Mouse (Mus musculus): Measurements from ENCODE around the gene Dtx3. TPM values are rescaled to one million over a fixed set of nuclear protein-coding genes. Genes with fewer than 3 reads are reported as not detected.
"Not testable (repeated sequence)": the region's sequence is repeated elsewhere in the genome, so short reads cannot be mapped to it uniquely, and the experiment has no call there.

Dtx3 gene
- polyA plus RNA-seq, 1 experiment = 67.9 TPM

- DNase-seq (ENCODE audit: low read depth in 1 of 2, low spot score in 2 of 2) = no peak
- Histone ChIP-seq H3K36me3 (ENCODE audit: control insufficient read depth, insufficient read depth, low read length) (peaks cover 19% of the 10 kb centered on the region), H3K27me3 (ENCODE audit: control insufficient read depth, insufficient read depth, low read length) (no peaks in the 10 kb centered on the region), H3K27ac (ENCODE audit: insufficient read depth, low read length) (peak overlapping the region; percentile 100), H3K4me3 (ENCODE audit: extremely low read depth, insufficient read depth, insufficient read length) (peak overlapping the region; percentile 72), H3K4me1 (ENCODE audit: control insufficient read depth, insufficient read depth, insufficient read length) (peaks cover 9% of the 10 kb centered on the region; the same call in 1 of the 2 replicates)
- TF ChIP-seq CTCF (IDR thresholded peaks at IDR 0.05; ENCODE audit: extremely low read depth, insufficient read depth, insufficient read length, insufficient replicate concordance) = no peak
- TF ChIP-seq POLR2A (IDR thresholded peaks at IDR 0.05; ENCODE audit: low read depth, low read length) = no peak; the same call in 1 of the 2 replicates
- WGBS = under 1% methylated on average over 37 of the region's 42 CpGs
These were observed 30.2 kb downstream of the Dtx3 start for GRCm38 (mm10) chr10:127165354-127165653.

- Histone ChIP-seq H3K27me3 (ENCODE audit: control insufficient read depth, insufficient read depth, low read length) (no peaks in the 10 kb centered on the region), H3K4me1 (ENCODE audit: control insufficient read depth, insufficient read depth, insufficient read length) (peaks cover 9% of the 10 kb centered on the region; the same call in 1 of the 2 replicates), H3K27ac (ENCODE audit: insufficient read depth, low read length) (peak within 1 kb of the TSS; percentile 100), H3K4me3 (ENCODE audit: extremely low read depth, insufficient read depth, insufficient read length) (peak within 1 kb of the TSS; percentile 72), H3K36me3 (ENCODE audit: control insufficient read depth, insufficient read depth, low read length) (peaks cover 14% of the 10 kb centered on the region)
- peak; percentile 61; the same call in 1 of the 2 replicates for TF ChIP-seq POLR2A (IDR thresholded peaks at IDR 0.05; ENCODE audit: low read depth, low read length)
- peak; percentile 83 for TF ChIP-seq CTCF (IDR thresholded peaks at IDR 0.05; ENCODE audit: extremely low read depth, insufficient read depth, insufficient read length, insufficient replicate concordance)
- 3% methylated on average over 49 of the region's 52 CpGs for WGBS
- peak; percentile 86 to 90 for DNase-seq (ENCODE audit: low read depth in 1 of 2, low spot score in 2 of 2)
These were observed 30.7 kb downstream of the Dtx3 start, which contains the start of gene B4galnt1 for GRCm38 (mm10) chr10:127164631-127165353. B4galnt1 (plus strand) TSS chr10:127165225.

- WGBS = 88% methylated on average over 4 of the region's 4 CpGs
- peaks cover 9% of the 10 kb centered on the region; the same call in 1 of the 2 replicates for H3K4me1 ChIP-seq (ENCODE audit: control insufficient read depth, insufficient read depth, insufficient read length)
- H3K27ac ChIP-seq (ENCODE audit: insufficient read depth, low read length) = peak overlapping the region; percentile 100
- no peaks in the 10 kb centered on the region for H3K27me3 ChIP-seq (ENCODE audit: control insufficient read depth, insufficient read depth, low read length)
- no peak overlapping the region for H3K4me3 ChIP-seq (ENCODE audit: extremely low read depth, insufficient read depth, insufficient read length)
- TF ChIP-seq POLR2A (IDR thresholded peaks at IDR 0.05; ENCODE audit: low read depth, low read length) (no peak), CTCF (IDR thresholded peaks at IDR 0.05; ENCODE audit: extremely low read depth, insufficient read depth, insufficient read length, insufficient replicate concordance) (no peak)
- peaks cover 10% of the 10 kb centered on the region for H3K36me3 ChIP-seq (ENCODE audit: control insufficient read depth, insufficient read depth, low read length)
- DNase-seq (ENCODE audit: low read depth in 1 of 2, low spot score in 2 of 2) = no peak
These were observed 31.3 kb downstream of the Dtx3 start for GRCm38 (mm10) chr10:127164190-127164589.

GRCm38 (mm10) chr10:127162771-127163261 is 32.7 kb downstream of the Dtx3 start:
- WGBS = 8% methylated on average over 7 of the region's 7 CpGs
- not testable (repeated sequence) for H3K4me1 ChIP-seq (ENCODE audit: control insufficient read depth, insufficient read depth, insufficient read length); H3K4me3 ChIP-seq (ENCODE audit: extremely low read depth, insufficient read depth, insufficient read length); H3K36me3 ChIP-seq (ENCODE audit: control insufficient read depth, insufficient read depth, low read length); H3K27me3 ChIP-seq (ENCODE audit: control insufficient read depth, insufficient read depth, low read length)
- peak overlapping the region; percentile 72 for H3K27ac ChIP-seq (ENCODE audit: insufficient read depth, low read length)
- peak; percentile 52 to 83 for DNase-seq (ENCODE audit: low read depth in 1 of 2, low spot score in 2 of 2)

- no peak overlapping the region for H3K27ac ChIP-seq (ENCODE audit: insufficient read depth, low read length)
- H3K4me3 ChIP-seq (ENCODE audit: extremely low read depth, insufficient read depth, insufficient read length) = no peak overlapping the region
- no peaks in the 10 kb centered on the region for H3K27me3 ChIP-seq (ENCODE audit: control insufficient read depth, insufficient read depth, low read length)
- no peak for TF ChIP-seq POLR2A (IDR thresholded peaks at IDR 0.05; ENCODE audit: low read depth, low read length)
- TF ChIP-seq CTCF (IDR thresholded peaks at IDR 0.05; ENCODE audit: extremely low read depth, insufficient read depth, insufficient read length, insufficient replicate concordance) = no peak
- DNase-seq (ENCODE audit: low read depth in 1 of 2, low spot score in 2 of 2) = no peak
- H3K4me1 ChIP-seq (ENCODE audit: control insufficient read depth, insufficient read depth, insufficient read length) = peaks cover 9% of the 10 kb centered on the region; the same call in 1 of the 2 replicates
- WGBS = 56% methylated on average over 3 of the region's 3 CpGs
- no peaks in the 10 kb centered on the region for H3K36me3 ChIP-seq (ENCODE audit: control insufficient read depth, insufficient read depth, low read length)
These were observed 34.8 kb downstream of the Dtx3 start for GRCm38 (mm10) chr10:127160728-127161127.

GRCm38 (mm10) chr10:127160081-127160480 is 35.4 kb downstream of the Dtx3 start:
- 91% methylated on average over 9 of the region's 9 CpGs for WGBS
- DNase-seq (ENCODE audit: low read depth in 1 of 2, low spot score in 2 of 2) = no peak
- no peaks in the 10 kb centered on the region for H3K36me3 ChIP-seq (ENCODE audit: control insufficient read depth, insufficient read depth, low read length)
- H3K4me3 ChIP-seq (ENCODE audit: extremely low read depth, insufficient read depth, insufficient read length) = no peak overlapping the region
- H3K27me3 ChIP-seq (ENCODE audit: control insufficient read depth, insufficient read depth, low read length) = no peaks in the 10 kb centered on the region
- TF ChIP-seq CTCF (IDR thresholded peaks at IDR 0.05; ENCODE audit: extremely low read depth, insufficient read depth, insufficient read length, insufficient replicate concordance) (no peak), POLR2A (IDR thresholded peaks at IDR 0.05; ENCODE audit: low read depth, low read length) (no peak)
- H3K27ac ChIP-seq (ENCODE audit: insufficient read depth, low read length) = no peak overlapping the region
- peaks cover 9% of the 10 kb centered on the region; the same call in 1 of the 2 replicates for H3K4me1 ChIP-seq (ENCODE audit: control insufficient read depth, insufficient read depth, insufficient read length)

GRCm38 (mm10) chr10:127158471-127158870 is 37.1 kb downstream of the Dtx3 start:
- TF ChIP-seq POLR2A (IDR thresholded peaks at IDR 0.05; ENCODE audit: low read depth, low read length) = no peak
- no peak for TF ChIP-seq CTCF (IDR thresholded peaks at IDR 0.05; ENCODE audit: extremely low read depth, insufficient read depth, insufficient read length, insufficient replicate concordance)
- 72% methylated on average over 3 of the region's 3 CpGs for WGBS
- Histone ChIP-seq H3K27ac (ENCODE audit: insufficient read depth, low read length) (no peak overlapping the region), H3K4me1 (ENCODE audit: control insufficient read depth, insufficient read depth, insufficient read length) (peaks cover 4% of the 10 kb centered on the region; the same call in 1 of the 2 replicates), H3K36me3 (ENCODE audit: control insufficient read depth, insufficient read depth, low read length) (no peaks in the 10 kb centered on the region), H3K4me3 (ENCODE audit: extremely low read depth, insufficient read depth, insufficient read length) (no peak overlapping the region), H3K27me3 (ENCODE audit: control insufficient read depth, insufficient read depth, low read length) (no peaks in the 10 kb centered on the region)
- DNase-seq (ENCODE audit: low read depth in 1 of 2, low spot score in 2 of 2) = no peak

Data from spleen, adult 2 months (tissue).